Mouse (Mus musculus) spleen, adult 2 months (tissue): ENCODE data around the gene a.

Source experiments
- CTCF ChIP-seq: fragments of 200-500 bp; IDR thresholded peaks from 2 replicates; pipeline ENCODE4 v1.5.1; 2011; ENCODE audit warnings: mild to moderate bottlenecking, inconsistent platforms; ENCODE audit not compliant: insufficient read depth, insufficient read length, insufficient replicate concordance; ENCODE audit errors: extremely low read depth
- POLR2A ChIP-seq: fragments of 200-500 bp; IDR thresholded peaks from 2 replicates; pipeline ENCODE4 v1.6.1; 2011; ENCODE audit warnings: low read depth, low read length, inconsistent platforms

DNA sequence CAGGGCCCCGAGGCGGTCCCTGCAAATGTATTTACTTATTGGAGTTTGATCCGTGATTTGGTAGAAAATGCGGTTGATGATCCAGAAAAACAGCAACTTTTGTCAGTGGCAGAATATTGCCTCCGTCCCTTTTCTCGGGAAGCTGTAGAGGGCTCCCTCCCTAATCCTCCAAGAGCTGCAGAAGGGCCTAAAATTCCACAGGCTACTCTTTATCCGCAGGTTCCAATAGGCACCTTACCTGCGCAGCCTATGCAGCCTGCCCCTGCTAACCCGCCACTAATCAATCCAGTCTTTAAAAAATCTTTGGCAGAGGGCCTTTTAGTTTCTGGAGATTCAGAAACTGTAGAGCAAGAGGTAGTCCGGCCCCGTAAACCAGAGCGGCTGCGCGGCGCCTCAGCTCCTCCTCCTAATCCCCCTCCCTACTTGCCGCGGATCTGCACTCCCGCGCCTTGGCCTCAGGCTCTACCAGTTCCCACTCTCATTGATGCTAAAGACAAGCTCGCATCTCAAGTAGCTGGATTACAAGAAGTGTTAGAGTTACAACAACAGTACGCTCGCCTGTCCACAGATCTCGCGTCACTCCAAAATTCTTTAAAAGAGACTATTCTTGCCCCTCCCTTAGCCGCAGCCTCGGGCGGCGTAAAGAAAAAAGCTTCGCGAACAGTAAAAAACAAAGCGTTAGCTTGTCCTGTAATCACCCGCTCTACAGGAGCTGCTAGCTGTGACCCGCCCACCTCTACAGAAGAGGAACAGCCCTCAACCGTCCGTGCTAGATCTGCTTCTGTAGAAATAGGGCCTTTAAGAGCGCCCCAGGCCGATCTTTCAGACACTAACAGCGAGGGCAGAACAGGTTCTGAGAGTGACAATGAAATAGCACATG is 227.8 kb downstream of the a start:
- TF ChIP-seq POLR2A (no peak), CTCF (no peak)
